Mouse (Mus musculus): ENCODE measurements around the gene Selplg. TPM values are rescaled to one million over a fixed set of nuclear protein-coding genes. Genes with fewer than 3 reads are reported as not detected.
"Not testable (repeated sequence)": the region's sequence is repeated elsewhere in the genome, so short reads cannot be mapped to it uniquely, and the experiment has no call there.

Gene Selplg
- polyA plus RNA-seq, 1 experiment from 2014 or later, result 2.1 TPM

DNA sequence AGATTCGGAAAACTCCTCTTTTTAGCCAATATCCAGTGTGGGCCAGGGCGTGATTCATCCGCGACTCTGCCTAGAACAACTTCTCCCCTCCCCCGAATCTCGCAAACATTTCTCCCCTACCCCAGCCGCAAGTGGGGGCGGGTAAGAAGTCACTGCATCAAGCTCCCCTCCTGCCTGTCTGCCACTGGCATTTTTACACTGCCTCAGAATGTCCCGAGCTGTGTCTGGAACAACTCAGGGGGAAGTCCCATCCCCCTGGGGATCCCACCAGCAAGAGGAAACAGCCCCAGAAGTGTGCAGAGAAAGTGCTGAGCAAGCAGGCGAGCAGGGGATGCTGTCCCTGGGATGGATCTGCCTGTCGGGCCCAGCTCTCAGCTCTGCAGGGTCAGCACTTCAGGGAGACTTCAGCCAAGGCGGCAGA lies 48.9 kb downstream of the Selplg start:
- Histone ChIP-seq H3K36me3 (no peaks in the 10 kb centered on the region), H3K4me3 (no peak overlapping the region), H3K4me2 (no peak overlapping the region), H3K9ac (no peak overlapping the region), H3K9me3 (no peaks in the 10 kb centered on the region), H3K27me3 (peaks cover 12% of the 10 kb centered on the region; the same call in 1 of the 2 replicates), H3K4me1 (replicated peaks) (no peaks in the 10 kb centered on the region), H3K27ac (replicated peaks) (no peak overlapping the region)
- WGBS, result 17% methylated on average over 12 of the region's 12 CpGs
- ATAC-seq (ENCODE audit: low FRiP score, low read depth), result no peak

DNA sequence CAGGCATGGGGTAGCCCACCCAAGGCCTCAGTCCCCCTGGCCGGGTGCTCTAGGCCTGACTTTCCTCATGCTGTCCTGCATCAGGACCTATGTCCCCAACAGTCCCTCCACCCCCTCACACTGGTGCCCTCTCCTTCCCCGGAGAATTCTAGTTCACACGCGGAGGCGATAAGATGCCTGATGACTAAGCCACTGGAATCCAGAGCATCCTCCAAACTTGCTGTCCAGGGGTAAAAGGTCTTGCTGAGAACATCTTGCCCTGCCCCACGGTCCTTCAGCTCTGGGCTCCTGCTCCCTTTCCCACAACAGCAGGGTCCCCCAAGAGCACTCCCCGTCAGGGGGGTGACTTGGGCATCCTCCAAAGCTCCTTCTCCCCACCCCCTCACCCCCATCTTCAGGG lies 49.8 kb downstream of the Selplg start:
- Histone ChIP-seq H3K4me1 (replicated peaks) (no peaks in the 10 kb centered on the region), H3K4me3 (no peak overlapping the region), H3K4me2 (no peak overlapping the region), H3K27me3 (peaks cover 12% of the 10 kb centered on the region; the same call in 1 of the 2 replicates), H3K9me3 (no peaks in the 10 kb centered on the region), H3K9ac (no peak overlapping the region), H3K27ac (replicated peaks) (no peak overlapping the region), H3K36me3 (no peaks in the 10 kb centered on the region)
- WGBS, result 93% methylated on average over 7 of the region's 7 CpGs
- no peak for ATAC-seq (ENCODE audit: low FRiP score, low read depth)

DNA sequence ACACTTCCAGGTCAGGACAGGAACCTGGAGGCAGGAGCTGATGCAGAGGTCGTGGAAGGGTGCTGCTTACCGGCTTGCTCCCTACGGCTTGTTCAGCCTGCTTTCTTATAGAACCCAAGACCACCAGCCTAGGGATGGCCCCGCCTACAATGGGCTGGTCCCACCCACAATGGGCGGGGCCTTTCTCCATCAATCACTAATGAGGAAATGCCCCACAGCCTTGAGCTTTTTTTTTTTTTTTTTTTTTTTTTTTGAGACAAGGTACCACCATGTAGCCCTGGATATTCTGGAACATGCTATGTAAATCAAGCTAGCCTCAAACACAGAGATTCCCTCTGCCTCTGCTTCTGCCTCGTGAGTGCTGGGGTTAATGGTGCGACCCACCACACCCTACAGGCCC lies 50.6 kb downstream of the Selplg start:
- Histone ChIP-seq H3K9me3 (no peaks in the 10 kb centered on the region), H3K4me2 (no peak overlapping the region), H3K4me3 (no peak overlapping the region), H3K36me3 (peaks cover 4% of the 10 kb centered on the region), H3K4me1 (replicated peaks) (no peaks in the 10 kb centered on the region), H3K9ac (no peak overlapping the region), H3K27me3 (peaks cover 12% of the 10 kb centered on the region; the same call in 1 of the 2 replicates), H3K27ac (replicated peaks) (no peak overlapping the region)
- 83% methylated on average over 7 of the region's 7 CpGs for WGBS
- ATAC-seq (ENCODE audit: low FRiP score, low read depth), result no peak

DNA sequence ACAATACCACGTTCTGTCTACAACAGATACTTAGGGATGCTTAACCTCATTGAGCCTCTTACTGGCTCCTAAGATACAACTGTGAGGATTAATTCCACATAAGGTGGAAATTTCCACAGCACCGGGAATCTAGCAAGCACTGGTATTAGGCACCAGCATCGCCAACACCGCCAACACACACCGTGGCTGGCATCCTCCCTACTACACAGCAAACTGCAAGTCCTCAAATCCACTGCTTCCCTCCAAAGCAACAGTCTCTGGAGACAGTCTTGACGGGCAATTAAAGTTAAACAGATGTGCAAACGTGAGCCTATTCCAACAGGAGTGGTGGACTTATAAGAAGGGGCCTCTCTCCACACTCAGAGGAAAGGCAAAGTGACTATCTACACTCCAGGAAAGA lies 51.2 kb downstream of the Selplg start:
- Histone ChIP-seq H3K27ac (replicated peaks) (no peak overlapping the region), H3K36me3 (peaks cover 10% of the 10 kb centered on the region), H3K9me3 (no peaks in the 10 kb centered on the region), H3K9ac (no peak overlapping the region), H3K4me2 (no peak overlapping the region), H3K4me1 (replicated peaks) (no peaks in the 10 kb centered on the region), H3K27me3 (peaks cover 12% of the 10 kb centered on the region; the same call in 1 of the 2 replicates), H3K4me3 (no peak overlapping the region)
- no peak for ATAC-seq (ENCODE audit: low FRiP score, low read depth)
- WGBS, result 81% methylated on average over 7 of the region's 7 CpGs

- Histone ChIP-seq H3K4me3 (no peak overlapping the region), H3K4me2 (no peak overlapping the region), H3K36me3 (peaks cover 15% of the 10 kb centered on the region), H3K9ac (no peak overlapping the region), H3K27me3 (peaks cover 12% of the 10 kb centered on the region; the same call in 1 of the 2 replicates), H3K9me3 (no peaks in the 10 kb centered on the region), H3K4me1 (replicated peaks) (no peaks in the 10 kb centered on the region), H3K27ac (replicated peaks) (no peak overlapping the region)
- WGBS, result 90% methylated on average over 5 of the region's 5 CpGs
- ATAC-seq (ENCODE audit: low FRiP score, low read depth), result no peak
Measured at GRCm38 (mm10) chr5:113780763-113781162, 51.7 kb downstream of the Selplg start.

DNA sequence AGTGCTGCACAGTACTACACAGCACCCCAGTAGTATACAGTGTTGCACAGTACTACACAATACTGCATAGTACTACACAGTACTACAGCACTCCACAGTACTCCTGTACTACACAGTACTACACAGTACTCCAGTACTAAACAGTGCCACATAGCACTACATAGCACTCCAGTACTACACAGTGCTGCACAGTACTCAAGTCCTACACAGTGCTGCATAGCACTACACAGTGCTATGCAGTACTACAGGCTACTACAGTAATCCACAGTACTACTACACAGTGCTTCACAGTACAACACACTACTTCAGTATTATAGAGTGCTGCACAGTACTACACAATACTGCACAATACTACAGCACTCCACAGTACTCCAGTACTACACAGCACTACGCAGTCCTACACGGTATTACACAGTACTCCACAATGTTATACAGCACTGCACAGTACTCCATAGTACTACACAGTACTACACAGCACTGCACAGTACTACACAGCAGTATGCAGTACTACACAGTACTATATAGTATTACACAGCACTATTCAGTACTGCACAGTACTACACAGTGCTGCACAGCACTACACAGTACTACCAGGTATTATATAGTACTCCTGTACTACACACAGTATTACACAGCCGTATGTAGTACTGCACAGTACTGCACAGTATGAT lies 52.2 kb downstream of the Selplg start:
- Histone ChIP-seq H3K9ac (no peak overlapping the region), H3K9me3 (no peaks in the 10 kb centered on the region), H3K27ac (replicated peaks) (no peak overlapping the region), H3K4me3 (no peak overlapping the region), H3K27me3 (peaks cover 12% of the 10 kb centered on the region; the same call in 1 of the 2 replicates), H3K36me3 (peaks cover 20% of the 10 kb centered on the region), H3K4me1 (replicated peaks) (no peaks in the 10 kb centered on the region), H3K4me2 (no peak overlapping the region)
- peak; percentile 74 for ATAC-seq (ENCODE audit: low FRiP score, low read depth)
- 97% methylated on average over 3 of the region's 3 CpGs for WGBS

DNA sequence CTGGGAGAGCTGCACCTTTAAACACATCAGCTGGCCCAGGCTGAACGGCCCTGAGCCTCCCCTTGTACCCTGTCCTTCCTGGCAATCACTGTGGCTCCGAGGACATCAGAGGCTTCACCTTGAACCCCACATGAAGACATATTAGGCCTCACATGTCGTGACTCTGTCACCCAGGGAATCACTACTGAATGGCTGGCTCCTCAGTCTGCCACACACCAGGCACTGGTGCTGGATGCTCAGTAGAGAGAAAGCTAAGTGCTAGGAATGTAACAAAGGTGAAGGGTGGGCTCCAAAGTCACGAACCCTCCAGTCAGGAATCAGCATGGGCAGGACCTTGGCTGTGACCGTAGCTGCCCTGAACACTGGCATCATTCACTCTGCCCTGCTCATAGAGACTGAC lies 52.9 kb downstream of the Selplg start:
- no peak for ATAC-seq (ENCODE audit: low FRiP score, low read depth)
- Histone ChIP-seq H3K9ac (no peak overlapping the region), H3K27ac (replicated peaks) (no peak overlapping the region), H3K9me3 (no peaks in the 10 kb centered on the region), H3K36me3 (peaks cover 27% of the 10 kb centered on the region), H3K4me1 (replicated peaks) (no peaks in the 10 kb centered on the region), H3K4me3 (no peak overlapping the region), H3K27me3 (peaks cover 12% of the 10 kb centered on the region; the same call in 1 of the 2 replicates), H3K4me2 (no peak overlapping the region)
- 81% methylated on average over 5 of the region's 5 CpGs for WGBS

DNA sequence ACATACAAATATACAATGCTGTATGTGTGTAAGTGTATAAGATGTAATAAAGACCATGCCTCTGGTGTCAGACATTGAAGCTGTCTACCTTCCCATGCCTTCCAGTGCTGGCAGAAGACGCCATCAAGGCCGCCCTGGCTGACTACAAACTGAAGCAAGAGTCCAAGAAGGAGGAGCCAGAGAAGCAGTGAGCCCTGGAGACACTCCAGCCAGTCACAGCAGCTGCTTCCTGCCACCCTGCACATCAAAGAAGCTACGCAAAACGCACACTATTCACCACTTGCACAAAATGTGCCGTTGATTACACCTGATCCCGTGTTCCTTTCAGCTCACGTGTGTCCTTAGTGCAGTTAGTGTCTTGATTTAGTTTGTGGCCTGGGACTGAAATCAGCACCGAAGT lies 54.7 kb downstream of the Selplg start:
- H3K27me3 ChIP-seq; H3K9me3 ChIP-seq; ATAC-seq (ENCODE audit: low FRiP score, low read depth); H3K27ac ChIP-seq (replicated peaks); H3K4me2 ChIP-seq; H3K9ac ChIP-seq; H3K4me3 ChIP-seq: not testable (repeated sequence)
- Histone ChIP-seq H3K4me1 (replicated peaks) (peaks cover 11% of the 10 kb centered on the region), H3K36me3 (peaks cover 29% of the 10 kb centered on the region)
- WGBS, result 93% methylated on average over 8 of the region's 8 CpGs

DNA sequence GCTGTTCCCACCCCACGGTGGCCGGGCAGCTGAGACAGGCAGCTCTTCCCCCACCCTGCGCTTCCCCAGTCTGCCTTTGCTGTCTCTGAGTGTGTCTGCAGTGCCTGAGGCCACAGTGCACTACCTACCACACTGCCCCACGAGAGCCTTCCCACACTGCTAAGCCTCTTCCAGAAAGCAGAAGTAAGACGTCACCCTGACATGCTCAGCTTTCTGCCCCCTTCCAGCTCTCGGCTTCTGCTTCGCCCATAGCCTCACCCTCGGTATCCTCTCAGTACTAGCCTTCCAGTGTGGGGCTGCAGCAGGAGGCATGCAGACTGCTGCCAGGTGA lies 55.6 kb downstream of the Selplg start:
- no peak for ATAC-seq (ENCODE audit: low FRiP score, low read depth)
- Histone ChIP-seq H3K9ac (no peak overlapping the region), H3K27ac (replicated peaks) (no peak overlapping the region), H3K4me2 (no peak overlapping the region), H3K27me3 (no peaks in the 10 kb centered on the region), H3K4me3 (no peak overlapping the region), H3K9me3 (no peaks in the 10 kb centered on the region), H3K4me1 (replicated peaks) (peaks cover 11% of the 10 kb centered on the region), H3K36me3 (peaks cover 29% of the 10 kb centered on the region)
- WGBS, result 91% methylated on average over 8 of the region's 8 CpGs

- peaks cover 11% of the 10 kb centered on the region for H3K4me1 ChIP-seq (replicated peaks)
- H3K36me3 ChIP-seq, result peaks cover 29% of the 10 kb centered on the region
- WGBS, result 94% methylated on average over 15 of the region's 15 CpGs
- no peak overlapping the region for H3K9ac ChIP-seq
- no peak overlapping the region for H3K4me2 ChIP-seq
- no peak overlapping the region for H3K4me3 ChIP-seq
- no peak overlapping the region for H3K27ac ChIP-seq (replicated peaks)
- H3K27me3 ChIP-seq, result no peaks in the 10 kb centered on the region
- ATAC-seq (ENCODE audit: low FRiP score, low read depth), result no peak
- no peaks in the 10 kb centered on the region for H3K9me3 ChIP-seq
Measured at GRCm38 (mm10) chr5:113776128-113776895, 56.1 kb downstream of the Selplg start.

- H3K27ac ChIP-seq (replicated peaks), result no peak overlapping the region
- H3K36me3 ChIP-seq, result peaks cover 29% of the 10 kb centered on the region
- 94% methylated on average over 10 of the region's 10 CpGs for WGBS
- ATAC-seq (ENCODE audit: low FRiP score, low read depth), result no peak
- H3K4me3 ChIP-seq, result no peak overlapping the region
- no peaks in the 10 kb centered on the region for H3K9me3 ChIP-seq
- peaks cover 14% of the 10 kb centered on the region for H3K4me1 ChIP-seq (replicated peaks)
- H3K27me3 ChIP-seq, result no peaks in the 10 kb centered on the region
- H3K9ac ChIP-seq, result no peak overlapping the region
- no peak overlapping the region for H3K4me2 ChIP-seq
Measured at GRCm38 (mm10) chr5:113775585-113775984, 56.9 kb downstream of the Selplg start.

DNA sequence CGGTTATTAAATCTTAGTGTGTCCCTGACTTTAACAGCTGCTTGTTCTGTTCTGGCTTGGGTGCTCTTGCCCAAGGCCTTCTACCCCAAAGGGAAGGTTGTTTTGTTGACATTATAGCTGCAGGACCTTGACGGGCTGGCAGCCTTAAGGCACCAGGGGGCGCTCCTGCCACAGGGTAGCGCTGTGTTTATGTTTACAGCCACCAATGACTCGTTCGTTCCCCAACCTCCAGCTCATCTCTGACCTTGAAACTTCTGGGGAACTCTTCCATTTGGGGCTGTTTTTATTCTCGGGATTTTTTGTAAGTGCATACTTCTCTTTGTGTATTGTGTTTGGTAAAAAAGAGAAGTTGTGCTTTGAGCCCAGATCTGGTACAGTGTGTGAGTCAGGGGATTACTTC lies 58.8 kb downstream of the Selplg start:
- Histone ChIP-seq H3K9ac (peak overlapping the region; percentile 64), H3K4me3 (peak overlapping the region; percentile 93), H3K36me3 (peaks cover 29% of the 10 kb centered on the region), H3K4me1 (replicated peaks) (peaks cover 33% of the 10 kb centered on the region), H3K27ac (replicated peaks) (no peak overlapping the region), H3K9me3 (no peaks in the 10 kb centered on the region), H3K27me3 (no peaks in the 10 kb centered on the region), H3K4me2 (peak overlapping the region; percentile 97)
- ATAC-seq (ENCODE audit: low FRiP score, low read depth), result no peak
- WGBS, result 0% methylated on average over 7 of the region's 7 CpGs
